10 mouse cellular contexts compared by ENCODE assay signal in the genomic region with DNA sequence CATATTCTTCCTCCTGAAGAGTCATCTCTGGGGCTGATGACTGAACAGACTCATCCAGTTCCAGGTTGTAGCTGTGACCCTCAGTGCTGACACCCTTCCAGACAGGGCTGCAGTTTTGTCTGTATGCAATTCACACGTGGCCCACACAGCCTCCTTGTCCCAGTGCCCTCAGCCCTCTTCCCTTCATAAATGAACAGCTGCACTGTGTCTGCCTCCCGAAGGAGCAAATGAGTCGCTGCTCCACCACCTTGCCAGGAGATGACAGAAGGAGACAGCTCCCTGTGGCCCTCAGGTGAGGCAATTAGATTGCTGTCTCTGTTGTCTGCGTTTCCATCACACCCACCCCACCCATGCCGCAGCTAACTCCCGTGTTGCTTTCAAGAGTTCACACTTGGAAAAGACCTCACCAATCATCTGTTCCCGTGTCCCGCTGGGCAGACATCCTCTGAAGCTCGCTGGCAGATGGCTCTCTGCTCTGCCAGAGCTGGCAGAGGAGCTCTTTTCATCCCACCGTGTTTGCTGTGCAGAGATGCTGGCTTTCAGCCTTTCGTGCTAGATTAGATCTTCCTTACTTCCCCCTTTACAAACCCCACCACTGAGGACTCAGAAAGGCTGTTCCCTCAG.
DNase-seq lines count a peak whose midpoint lies in the region; ATAC-seq lines count a peak whose summit lies in the region.
"Had no signal": no experiment of that assay in that cellular context is flagged by ENCODE, and none has a peak within 500 bp of the region (broad histone marks: within the 10 kb centered on the region; RNA-seq: fewer than 3 reads in every experiment).

No protein-coding gene starts in this region.

- ATAC-seq in forebrain, embryonic 12.5 days (ENCODE audit: low FRiP score): peak; percentile 27; the same call in 1 of the 2 replicates
- ATAC-seq in midbrain, embryonic 15.5 days (replicated peaks): no peak; the same call in 1 of the 2 replicates

- WGBS in forebrain, embryonic 12.5 days: 64% methylated on average over 11 of the region's 11 CpGs
- 36% methylated on average over 11 of the region's 11 CpGs for WGBS in midbrain, embryonic 15.5 days

- no peak overlapping the region for H3K9ac ChIP-seq in forebrain, embryonic 12.5 days
- no peak overlapping the region for H3K9ac ChIP-seq in midbrain, embryonic 15.5 days
- H3K9ac ChIP-seq: lung, embryonic 14.5 days had no signal

- H3K27ac ChIP-seq in forebrain, embryonic 12.5 days: no peak overlapping the region
- H3K27ac ChIP-seq in midbrain, embryonic 15.5 days: peak overlapping the region; percentile 62

- peaks cover 24% of the 10 kb centered on the region; the same call in 1 of the 2 replicates for H3K4me1 ChIP-seq in forebrain, embryonic 12.5 days
- peaks cover 42% of the 10 kb centered on the region for H3K4me1 ChIP-seq in midbrain, embryonic 15.5 days

- H3K36me3 ChIP-seq in forebrain, embryonic 12.5 days (replicated peaks): no peaks in the 10 kb centered on the region
- H3K36me3 ChIP-seq in midbrain, embryonic 15.5 days (replicated peaks): no peaks in the 10 kb centered on the region

- no peak overlapping the region for H3K4me3 ChIP-seq in forebrain, embryonic 12.5 days (replicated peaks)
- no peak overlapping the region for H3K4me3 ChIP-seq in midbrain, embryonic 15.5 days

- DNase-seq in cerebellum, adult 11 months: peak; percentile 79
- DNase-seq in layer of hippocampus, adult 11-12 months (ENCODE audit: low spot score): peak; percentile 77
- DNase-seq in urinary bladder, postnatal 4 days (ENCODE audit: low spot score in 2 of 2): no peak
- no peak for DNase-seq in adrenal gland, postnatal 14 days
- no peak for DNase-seq in yolk sac, embryonic 10.5 days (ENCODE audit: low spot score)
- DNase-seq in adipocyte (ENCODE audit: low spot score): no peak
- DNase-seq: kidney, adult 11 months; lung, embryonic 14.5 days had no signal

- no peaks in the 10 kb centered on the region for H3K9me3 ChIP-seq in forebrain, embryonic 12.5 days
- no peaks in the 10 kb centered on the region for H3K9me3 ChIP-seq in midbrain, embryonic 15.5 days

- H3K4me2 ChIP-seq in forebrain, embryonic 12.5 days: no peak overlapping the region
- no peak overlapping the region for H3K4me2 ChIP-seq in midbrain, embryonic 15.5 days
- H3K4me2 ChIP-seq: lung, embryonic 14.5 days had no signal

- H3K27me3 ChIP-seq in forebrain, embryonic 12.5 days: no peaks in the 10 kb centered on the region
- H3K27me3 ChIP-seq in midbrain, embryonic 15.5 days (replicated peaks): no peaks in the 10 kb centered on the region

Comparison
In these comparisons a context has a peak if more than half of its experiments do, and no peak if none do; other contexts are left out.
1. DNase-seq: peak in cerebellum, adult 11 months (single experiment) and layer of hippocampus, adult 11-12 months (single experiment); none in urinary bladder, postnatal 4 days (0 of 2), adrenal gland, postnatal 14 days (single experiment), yolk sac, embryonic 10.5 days (single experiment) and adipocyte (single experiment).